Mouse (Mus musculus): Measurements from ENCODE around the gene Abr.

GRCm38 (mm10) chr11:76436864-76437437 lies 185.2 kb downstream of the Abr start:
- TF ChIP-seq CTCF (IDR thresholded peaks at IDR 0.05; ENCODE audit: insufficient read depth, low read length), result no peak
- TF ChIP-seq POLR2A (IDR thresholded peaks at IDR 0.05; ENCODE audit: borderline replicate concordance, extremely low read depth, low read depth, low read length), result peak; percentile 64; the same call in 1 of the 2 replicates
